Mouse (Mus musculus) liver, postnatal 0 days (tissue): ENCODE results near the gene Tcte1.

Source experiments
- CTCF ChIP-seq: sonication (generic); IDR thresholded peaks from 2 replicates; pipeline ENCODE4 v1.5.1; 2016; ENCODE audit warnings: antibody characterized with exemption, low read depth
- EP300 ChIP-seq: IDR thresholded peaks from 2 replicates; pipeline ENCODE4 v1.6.1; 2016; ENCODE audit warnings: antibody characterized with exemption, low read depth, mild to moderate bottlenecking

DNA sequence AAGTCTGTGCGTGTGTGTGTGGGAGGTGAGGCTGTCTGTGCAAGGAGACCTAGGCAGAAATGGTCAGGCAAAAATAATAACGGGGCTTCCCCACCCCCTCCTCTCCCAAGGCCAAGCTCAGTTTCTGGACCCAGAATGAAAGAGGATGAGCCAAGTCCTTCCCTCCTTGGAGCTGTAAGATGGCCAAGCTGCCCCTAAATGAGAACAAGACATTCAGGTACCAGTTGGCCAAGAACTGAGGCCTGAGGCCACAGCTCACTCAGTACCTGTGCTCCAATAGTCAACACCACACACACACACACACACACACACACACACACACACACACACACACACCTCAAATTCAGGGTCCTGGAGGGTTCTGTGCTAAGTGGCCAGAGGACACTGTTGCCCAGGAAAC is 19.5 kb downstream of the Tcte1 start:
- TF ChIP-seq EP300 (no peak), CTCF (no peak)
